Mouse (Mus musculus) testis, adult 2 months (tissue): ENCODE measurements around the gene Chordc1. TPM values are rescaled to one million over a fixed set of nuclear protein-coding genes. Genes with fewer than 3 reads are reported as not detected.

Experiments
- H3K27ac ChIP-seq: fragments of 200-500 bp; 2 replicates; pipeline ENCODE4 v1.5.1; 2012; ENCODE audit warnings: low read depth, low read length; ENCODE audit not compliant: control insufficient read depth, insufficient read depth
- H3K27me3 ChIP-seq: fragments of 200-500 bp; 2 replicates; pipeline ENCODE4 v1.6.1; 2012; ENCODE audit warnings: mild to moderate bottlenecking, low read length, moderate library complexity; ENCODE audit not compliant: control insufficient read depth, insufficient read depth
- H3K36me3 ChIP-seq: fragments of 200-500 bp; 2 replicates; pipeline ENCODE4 v1.6.1; 2012; ENCODE audit warnings: mild to moderate bottlenecking, low read length; ENCODE audit not compliant: control insufficient read depth, insufficient read depth
- H3K4me1 ChIP-seq: fragments of 200-500 bp; 2 replicates; pipeline ENCODE4 v1.6.1; 2012; ENCODE audit warnings: low read length; ENCODE audit not compliant: control insufficient read depth, insufficient read depth
- H3K4me3 ChIP-seq: fragments of 200-500 bp; 2 replicates; pipeline ENCODE4 v1.5.1; 2012; ENCODE audit warnings: low read depth, mild to moderate bottlenecking, low read length, moderate library complexity, mixed read lengths; ENCODE audit not compliant: control insufficient read depth
- CTCF ChIP-seq: fragments of 200-500 bp; IDR thresholded peaks from 2 replicates; pipeline ENCODE4 v1.5.1; 2012; ENCODE audit warnings: low read depth, mild to moderate bottlenecking, inconsistent platforms, low read length, moderate library complexity; ENCODE audit not compliant: control insufficient read depth, insufficient read depth, insufficient replicate concordance
- POLR2A ChIP-seq: fragments of 200-500 bp; IDR thresholded peaks from 2 replicates; pipeline ENCODE4 v1.6.1; 2012; ENCODE audit warnings: low read depth, mild to moderate bottlenecking, inconsistent platforms, low read length, moderate library complexity; ENCODE audit not compliant: control insufficient read depth
- polyA plus RNA-seq: library from polyadenylated mRNA; depleted of rRNA; stranded (reverse); fragments of >200 nt; gene quantifications from 2 replicates; pipeline ENCODE4 v1.2.3, GENCODE M21; 2012; rRNA removed

The Chordc1 gene
- polyA plus RNA-seq, 1 experiment, result 10.5 TPM

DNA sequence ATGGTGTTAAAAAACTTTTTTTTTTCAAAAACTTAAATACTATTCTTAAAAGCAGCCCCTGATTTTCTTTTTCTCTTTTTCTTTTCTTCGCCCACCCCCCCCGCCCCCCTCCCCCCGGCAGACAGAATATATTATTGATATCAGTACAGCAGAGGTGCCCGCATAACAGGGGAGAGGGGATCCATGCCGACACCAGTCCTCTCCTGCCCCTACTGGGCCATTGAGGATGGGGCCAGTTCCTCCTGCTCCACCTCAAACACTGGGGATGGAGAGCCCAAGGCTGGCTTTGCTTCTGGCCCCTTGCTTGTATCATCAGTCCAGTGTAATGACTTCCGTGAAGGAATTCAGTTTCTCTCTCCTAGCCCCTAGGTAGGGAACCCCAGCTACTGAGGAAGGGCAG is 6.4 kb downstream of the Chordc1 start:
- no peaks in the 10 kb centered on the region for H3K27me3 ChIP-seq
- no peaks in the 10 kb centered on the region for H3K36me3 ChIP-seq
- no peak overlapping the region for H3K27ac ChIP-seq
- H3K4me1 ChIP-seq, result no peaks in the 10 kb centered on the region; the same call in 1 of the 2 replicates
- TF ChIP-seq POLR2A (no peak), CTCF (no peak)
- no peak overlapping the region for H3K4me3 ChIP-seq

DNA sequence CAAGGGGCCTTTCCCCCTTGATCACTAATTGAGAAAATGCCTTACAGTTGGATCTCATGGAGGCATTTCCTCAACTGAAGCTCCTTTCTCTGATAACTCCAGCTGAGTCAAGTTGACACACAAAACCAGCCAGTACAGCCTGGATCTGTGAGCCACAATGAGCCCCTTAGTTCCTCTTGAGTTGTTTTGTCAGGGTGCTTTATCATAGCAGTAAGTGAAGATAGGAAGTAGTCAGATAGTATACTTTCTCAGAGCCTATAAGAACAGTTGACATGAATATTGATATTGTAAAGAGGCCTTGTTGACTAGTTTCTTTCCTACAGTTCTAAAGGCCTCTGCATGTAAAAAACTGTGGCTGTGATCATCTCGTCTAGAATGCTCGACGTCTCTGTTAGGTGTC is 28.1 kb downstream of the Chordc1 start:
- Histone ChIP-seq H3K27me3 (no peaks in the 10 kb centered on the region), H3K4me3 (no peak overlapping the region), H3K4me1 (no peaks in the 10 kb centered on the region), H3K27ac (no peak overlapping the region), H3K36me3 (no peaks in the 10 kb centered on the region)
- no peak for TF ChIP-seq POLR2A
- no peak for TF ChIP-seq CTCF

Other genes with a start within 250 kb of the Chordc1 start
- gene Naalad2, start 110.9 kb downstream of the Chordc1 start, polyA plus RNA-seq, result 4.5 and 6.2 TPM in 2 replicates
- 0.14 TPM in 2 replicates for gene Ubtfl1, start 112.3 kb downstream of the Chordc1 start, polyA plus RNA-seq
- gene Mbd3l2, start 138.5 kb downstream of the Chordc1 start, polyA plus RNA-seq, result not detected in 2 replicates
- 13.4 and 20.1 TPM in 2 replicates for gene Zfp558, start 186.1 kb downstream of the Chordc1 start, polyA plus RNA-seq
- gene Mbd3l1, start 186.2 kb downstream of the Chordc1 start, polyA plus RNA-seq, result 115 and 154 TPM in 2 replicates